Mouse (Mus musculus): Measurements from ENCODE around the gene Olfr883.

Olfr883 gene

DNA sequence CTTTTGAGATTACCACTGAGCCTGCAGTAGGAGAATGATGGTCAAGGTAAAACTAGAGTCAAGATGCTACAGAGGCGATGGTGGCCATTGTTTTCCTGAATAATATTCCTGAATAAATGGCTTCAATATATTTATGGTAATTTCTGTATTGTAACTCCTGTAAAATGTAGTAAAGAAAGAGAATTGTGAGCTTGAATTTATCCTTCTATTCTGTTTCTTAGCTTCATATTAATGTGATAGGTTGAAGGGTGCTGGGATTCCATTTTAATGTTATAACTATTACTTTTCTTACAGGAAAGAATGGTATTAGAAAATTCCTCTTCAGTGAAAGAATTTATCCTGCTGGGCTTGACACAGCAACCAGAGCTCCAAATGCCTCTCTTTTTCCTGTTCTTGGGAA, at the start of gene Olfr883:
Gene Olfr883 (plus strand): TSS at position 301 of the 400 bp plus-strand sequence.
- DNase-seq (ENCODE audit: low spot score in 2 of 2), result no peak

DNA sequence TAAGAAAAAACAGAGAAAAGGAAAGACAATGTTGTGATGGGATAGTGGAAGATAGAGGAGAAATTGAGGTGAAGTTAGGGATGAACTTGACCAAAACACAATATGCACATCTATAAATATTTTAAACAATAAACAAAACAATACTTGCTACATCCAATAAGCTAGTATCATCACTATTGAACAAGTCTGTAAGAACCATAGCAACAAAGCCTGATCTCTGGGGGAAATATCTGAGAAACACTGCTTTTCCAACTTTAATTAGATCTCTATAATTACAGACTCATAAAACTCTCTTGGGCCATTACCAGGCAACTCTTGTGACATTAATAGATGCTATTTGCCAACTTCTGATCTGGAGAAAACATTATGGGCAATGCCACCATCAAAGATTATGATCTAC, 34.1 kb upstream of the Olfr883 start, which contains the start of gene Olfr881:
Gene Olfr881 (plus strand): TSS at position 301 of the 400 bp plus-strand sequence.
- DNase-seq (ENCODE audit: low spot score in 2 of 2), result no peak

DNA sequence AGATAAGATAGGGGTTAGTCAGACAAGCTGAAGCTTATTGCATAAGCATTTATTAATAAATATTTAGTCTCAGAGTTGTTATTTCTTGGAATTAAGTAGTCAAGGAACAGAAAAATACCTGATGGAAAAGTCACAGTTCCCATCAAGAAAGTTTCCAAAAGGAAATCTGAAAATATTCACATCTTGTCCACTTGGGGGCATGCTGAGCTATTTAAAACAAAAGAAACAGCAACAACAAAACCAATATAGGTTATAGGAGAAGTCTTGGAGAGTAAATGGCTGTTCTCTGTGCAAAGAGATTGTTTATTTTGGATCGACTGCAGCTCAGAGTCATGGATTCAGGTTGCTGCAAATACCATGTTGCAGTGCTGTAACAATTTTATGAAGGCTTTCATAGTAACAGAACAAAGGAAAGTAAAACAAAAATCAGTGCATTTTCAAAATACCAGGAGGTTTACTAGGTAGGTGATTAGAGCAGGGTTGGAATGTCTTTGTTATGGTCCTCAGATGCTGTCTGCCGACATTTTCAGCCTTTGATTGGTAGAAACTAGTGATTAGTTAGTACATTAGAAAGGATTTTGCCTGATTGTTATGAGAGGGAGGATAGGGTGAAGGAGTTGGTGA, 26.9 kb upstream of the Olfr883 start:
- no peak for DNase-seq (ENCODE audit: low spot score in 2 of 2)

DNA sequence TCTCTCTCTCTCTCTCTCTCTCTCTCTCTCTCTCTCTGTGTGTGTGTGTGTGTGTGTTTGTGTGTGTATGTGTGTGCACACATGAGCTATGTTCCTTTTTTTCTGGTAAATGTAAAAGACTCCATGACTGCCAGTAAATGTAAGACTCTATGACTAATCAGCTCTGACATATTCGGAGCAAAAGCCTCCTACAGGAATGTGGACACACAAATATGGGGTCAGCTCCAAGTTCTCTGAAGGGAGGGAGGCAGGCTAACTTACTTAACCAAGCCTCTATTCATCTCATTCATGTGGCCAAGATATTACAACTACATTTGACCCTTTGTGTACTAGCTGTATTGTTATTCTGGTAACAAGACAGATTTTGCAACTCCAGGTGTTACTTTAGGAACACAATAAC, 25.6 kb upstream of the Olfr883 start:
- no peak for DNase-seq (ENCODE audit: low spot score in 2 of 2)

DNA sequence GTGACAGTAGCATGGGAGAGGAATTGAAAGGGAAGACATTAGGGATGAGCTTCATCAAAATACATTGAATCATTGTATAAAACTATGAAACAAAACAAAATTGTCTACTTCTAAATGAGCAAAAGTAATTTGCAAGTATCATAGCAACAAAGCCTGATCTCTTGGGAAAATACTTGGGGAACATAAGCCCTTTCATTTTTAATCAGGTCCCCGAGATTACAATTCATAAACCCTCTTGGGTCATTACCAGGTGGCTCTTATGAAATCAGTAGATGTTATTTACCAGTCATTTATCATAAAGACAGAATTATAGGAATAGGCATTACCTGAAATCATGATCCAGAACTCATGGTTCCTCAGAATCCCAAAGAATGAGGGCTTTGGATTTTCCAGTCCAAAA, 20.6 kb downstream of the Olfr883 start, which contains the start of gene Olfr884:
Gene Olfr884 (plus strand): TSS at position 301 of the 400 bp plus-strand sequence.
- DNase-seq (ENCODE audit: low spot score in 2 of 2), result no peak

DNA sequence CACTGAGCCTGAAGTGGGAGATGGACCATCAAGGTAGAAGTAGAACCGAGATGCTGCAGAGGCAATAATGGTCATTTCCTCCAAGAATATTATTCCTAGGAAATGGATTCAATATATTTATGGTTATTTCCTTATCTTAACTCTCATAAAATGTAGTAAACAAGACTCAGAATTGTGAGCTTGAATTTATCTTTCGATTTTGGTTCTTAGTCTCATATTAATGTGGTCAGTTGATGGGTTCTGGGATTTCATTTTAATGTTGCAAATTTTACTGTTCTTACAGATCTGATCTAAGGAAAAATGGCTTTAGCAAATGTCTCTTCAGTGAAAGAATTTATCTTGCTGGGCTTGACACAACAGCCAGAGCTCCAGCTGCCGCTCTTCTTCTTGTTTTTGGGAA, 35.4 kb downstream of the Olfr883 start, which contains the start of gene Olfr885:
Gene Olfr885 (plus strand): TSS at position 301 of the 400 bp plus-strand sequence.
- DNase-seq (ENCODE audit: low spot score in 2 of 2), result no peak

Data from thymus, postnatal 10 days (tissue).